Mouse (Mus musculus) lung, adult 10 weeks (tissue): ENCODE data around the gene Olfr66. TPM values are rescaled to one million over a fixed set of nuclear protein-coding genes. Genes with fewer than 3 reads are reported as not detected.

ENCODE experiments used
- polyA plus RNA-seq: library from polyadenylated mRNA; stranded (reverse); fragments of 350-450 nt; fragmentation: Illumina TruSeq; extraction: RNeasy Lipid Tissue Mini Kit (QIAGEN cat#74804); gene quantifications from one replicate; pipeline ENCODE4 v1.2.3, GENCODE M21; 2014; ENCODE audit warnings: low read depth, low replicate concordance; ENCODE audit not compliant: insufficient read depth

Gene Olfr66
- polyA plus RNA-seq, result not detected

DNA sequence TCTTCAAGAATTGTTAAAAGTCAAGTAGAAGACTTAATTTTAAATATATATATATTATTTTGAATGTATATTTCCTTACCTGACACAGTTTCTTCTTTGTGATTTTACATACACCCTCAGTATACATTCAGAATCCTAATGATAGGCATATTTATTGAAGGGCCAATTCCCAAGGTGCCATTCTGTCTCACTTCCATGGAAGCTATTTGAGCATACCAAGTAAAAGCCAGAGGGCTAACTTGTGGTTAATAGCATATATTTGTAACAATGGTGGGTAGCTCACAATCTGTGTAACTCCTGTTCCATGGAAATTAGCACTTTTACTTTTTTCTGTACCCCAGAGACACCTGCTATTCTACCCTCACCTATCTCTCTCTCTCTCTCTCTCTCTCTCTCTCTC lies at the start of gene Olfr66:
TSS of gene Olfr66 (minus strand) at position 101 of the 400 bp plus-strand sequence.

GRCm38 (mm10) chr7:103934264-103934663 lies 48.2 kb upstream of the Olfr66 start, which contains the start of gene Olfr632:
Gene Olfr632 (plus strand): TSS chr7:103934347.

GRCm38 (mm10) chr7:103928525-103928924 lies 42.5 kb upstream of the Olfr66 start, which contains the start of gene Olfr631:
Gene Olfr631 (plus strand): TSS chr7:103928825.

GRCm38 (mm10) chr7:103903187-103903586 lies 17.1 kb upstream of the Olfr66 start, which contains the start of gene Olfr65:
Gene Olfr65 (plus strand): TSS chr7:103903487.

DNA sequence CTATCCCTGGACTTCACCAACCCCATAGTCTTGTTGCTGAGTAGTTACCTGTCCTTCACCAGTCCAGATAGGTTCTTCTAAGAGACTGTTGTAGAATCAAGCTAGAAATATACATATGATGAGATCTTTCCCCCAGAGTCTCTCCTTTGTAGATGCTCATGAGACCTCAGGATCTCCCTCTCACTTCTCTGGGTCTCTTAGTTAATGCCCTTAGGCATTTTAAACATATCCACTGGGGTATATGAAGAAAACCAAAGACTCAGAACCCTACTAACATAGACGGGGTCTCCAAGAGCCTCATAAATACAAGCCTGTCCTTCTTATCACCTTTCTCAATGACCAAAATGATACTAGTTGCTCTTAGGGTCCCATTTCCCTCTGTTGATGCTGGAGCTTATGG lies 8.3 kb upstream of the Olfr66 start, which contains the start of gene Olfr64:
TSS of gene Olfr64 (minus strand) at position 101 of the 400 bp plus-strand sequence.

GRCm38 (mm10) chr7:103853090-103853489 lies 33.0 kb downstream of the Olfr66 start, which contains the start of gene Hbb-y:
Gene Hbb-y (minus strand): TSS chr7:103853216.

DNA sequence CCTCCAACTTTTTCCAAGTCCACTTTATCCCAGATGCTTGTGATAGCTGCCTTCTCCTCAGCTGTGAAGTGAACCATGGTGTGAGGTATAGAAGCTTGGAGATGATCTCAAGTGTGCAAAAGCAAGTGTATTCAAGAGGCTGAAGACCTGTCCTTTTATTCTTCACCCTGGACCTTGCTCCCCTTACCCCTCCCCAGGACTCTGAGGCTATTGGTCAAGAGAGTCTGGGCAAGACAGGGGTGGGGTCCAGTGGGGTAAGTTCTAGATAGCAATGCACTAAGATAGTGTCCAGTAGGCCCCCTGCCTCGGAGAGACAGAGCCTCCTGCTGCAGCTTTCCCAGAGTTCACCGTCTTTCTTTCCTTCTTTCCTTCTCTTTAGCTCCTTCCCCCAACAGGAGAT lies 43.0 kb downstream of the Olfr66 start, which contains the start of gene Hbb-bh1:
TSS of gene Hbb-bh1 (minus strand) at position 131 of the 400 bp plus-strand sequence.

GRCm38 (mm10) chr7:103840268-103840667 lies 45.8 kb downstream of the Olfr66 start, which contains the start of gene Hbb-bh2:
Gene Hbb-bh2 (minus strand): TSS chr7:103840520.

Other genes with a start within 250 kb of the Olfr66 start
- not detected for gene Olfr622, start 243.6 kb downstream of the Olfr66 start, polyA plus RNA-seq
- gene Olfr623, start 222.6 kb downstream of the Olfr66 start, polyA plus RNA-seq, result not detected
- 0.04 TPM for gene Olfr624, start 215.1 kb downstream of the Olfr66 start, polyA plus RNA-seq
- gene Olfr625-ps1, start 203.5 kb downstream of the Olfr66 start, polyA plus RNA-seq, result not detected
- gene Olfr243, start 171.6 kb downstream of the Olfr66 start, polyA plus RNA-seq, result not detected
- not detected for gene Olfr628, start 155.9 kb downstream of the Olfr66 start, polyA plus RNA-seq
- not detected for gene Olfr629, start 141.3 kb downstream of the Olfr66 start, polyA plus RNA-seq
- not detected for gene Olfr630, start 128.9 kb downstream of the Olfr66 start, polyA plus RNA-seq
- not detected for gene Olfr69, start 114.7 kb downstream of the Olfr66 start, polyA plus RNA-seq
- not detected for gene Olfr68, start 106.6 kb downstream of the Olfr66 start, polyA plus RNA-seq
- not detected for gene Olfr67, start 94.4 kb downstream of the Olfr66 start, polyA plus RNA-seq
- 3,244 TPM for gene Hbb-bt, start 72.3 kb downstream of the Olfr66 start, polyA plus RNA-seq
- gene Hbb-bs, start 58.2 kb downstream of the Olfr66 start, polyA plus RNA-seq, result 22,942 TPM
- gene Hbb-bh2, start 45.7 kb downstream of the Olfr66 start, polyA plus RNA-seq, result not detected
- not detected for gene Hbb-bh1, start 43.1 kb downstream of the Olfr66 start, polyA plus RNA-seq
- not detected for gene Hbb-y, start 33.0 kb downstream of the Olfr66 start, polyA plus RNA-seq
- gene Olfr64, start 8.2 kb upstream of the Olfr66 start, polyA plus RNA-seq, result not detected
- gene Olfr65, start 17.2 kb upstream of the Olfr66 start, polyA plus RNA-seq, result not detected
- gene Olfr631, start 42.6 kb upstream of the Olfr66 start, polyA plus RNA-seq, result not detected
- not detected for gene Olfr632, start 48.1 kb upstream of the Olfr66 start, polyA plus RNA-seq
- not detected for gene Olfr633, start 58.2 kb upstream of the Olfr66 start, polyA plus RNA-seq
- gene Olfr635, start 84.9 kb upstream of the Olfr66 start, polyA plus RNA-seq, result not detected
- gene Olfr638, start 112.5 kb upstream of the Olfr66 start, polyA plus RNA-seq, result not detected
- not detected for gene Olfr639, start 131.1 kb upstream of the Olfr66 start, polyA plus RNA-seq
- not detected for gene Olfr640, start 139.3 kb upstream of the Olfr66 start, polyA plus RNA-seq
- not detected for gene Olfr641, start 149.2 kb upstream of the Olfr66 start, polyA plus RNA-seq
- gene Olfr642, start 166.4 kb upstream of the Olfr66 start, polyA plus RNA-seq, result not detected
- gene 4930516K23Rik, start 175.2 kb upstream of the Olfr66 start, polyA plus RNA-seq, result not detected
- not detected for gene Olfr644, start 185.6 kb upstream of the Olfr66 start, polyA plus RNA-seq
- gene Olfr645, start 199.2 kb upstream of the Olfr66 start, polyA plus RNA-seq, result not detected
- not detected for gene Olfr646, start 218.6 kb upstream of the Olfr66 start, polyA plus RNA-seq
- not detected for gene Ubqln5, start 243.6 kb upstream of the Olfr66 start, polyA plus RNA-seq